Mouse (Mus musculus) midbrain, embryonic 16.5 days (tissue): ENCODE results near the gene B4galnt2. TPM values are rescaled to one million over a fixed set of nuclear protein-coding genes. Genes with fewer than 3 reads are reported as not detected.

ENCODE experiments used
- ATAC-seq: fragments of 200-750 bp; cut with Nextera tagmentation; 2 replicates; pipeline ENCODE4 v1.8.0; 2017; ENCODE audit warnings: moderate TSS enrichment
- H3K27ac ChIP-seq: fragments of 300-500 bp; sonication (generic); 2 replicates; pipeline ENCODE4 v1.5.1; 2014; ENCODE audit warnings: mild to moderate bottlenecking, low read length, mixed read lengths
- H3K27me3 ChIP-seq: fragments of 300-500 bp; sonication (generic); 2 replicates; pipeline ENCODE4 v1.6.1; 2014; ENCODE audit warnings: low read depth, low read length, mixed read lengths; ENCODE audit not compliant: control insufficient read depth, insufficient read depth
- H3K36me3 ChIP-seq: fragments of 300-500 bp; sonication (generic); 2 replicates; pipeline ENCODE4 v1.6.1; 2014; ENCODE audit warnings: mild to moderate bottlenecking, low read length, moderate library complexity, mixed read lengths; ENCODE audit not compliant: control insufficient read depth, insufficient read depth
- H3K4me1 ChIP-seq: fragments of 300-500 bp; sonication (generic); 2 replicates; pipeline ENCODE4 v1.6.1; 2014; ENCODE audit warnings: mild to moderate bottlenecking, low read length, mixed read lengths; ENCODE audit not compliant: control insufficient read depth, insufficient read depth
- H3K4me2 ChIP-seq: fragments of 300-500 bp; sonication (generic); 2 replicates; pipeline ENCODE4 v1.6.1; 2014; ENCODE audit warnings: mild to moderate bottlenecking, low read length, mixed read lengths
- H3K4me3 ChIP-seq: fragments of 300-500 bp; sonication (generic); 2 replicates; pipeline ENCODE4 v1.5.1; 2014; ENCODE audit warnings: low read depth, mild to moderate bottlenecking, low read length, moderate library complexity, mixed read lengths
- H3K9ac ChIP-seq: fragments of 300-500 bp; sonication (generic); 2 replicates; pipeline ENCODE4 v1.6.1; 2014; ENCODE audit warnings: low read depth, low read length, mixed read lengths
- H3K9me3 ChIP-seq: fragments of 300-500 bp; sonication (generic); replicated peaks from 2 replicates; pipeline ENCODE4 v1.6.1; 2014; ENCODE audit warnings: mild to moderate bottlenecking, low read length, mixed read lengths; ENCODE audit not compliant: control insufficient read depth, poor library complexity, severe bottlenecking
- WGBS: fragments of 180-500 bp; shearing (Covaris S2); extraction: QIAGEN DNeasy Blood & Tissue Kit; methylation state at CpG from one replicate; pipeline ENCODE4 v1.1.7; 2014; 5-methylcytosine and 5-hydroxymethylcytosine counted together
- polyA plus RNA-seq: library from polyadenylated mRNA; unstranded; fragments of >200 nt; fragmentation: Nextera tagmentation; extraction: Ambion mirVana; gene quantifications from 2 replicates; pipeline ENCODE4 v1.2.1, GENCODE M21; 2015

Gene B4galnt2
- polyA plus RNA-seq, 1 experiment from 2014 or later, result not detected

GRCm38 (mm10) chr11:95850898-95851297 is 63.8 kb downstream of the B4galnt2 start:
- Histone ChIP-seq H3K27me3 (no peaks in the 10 kb centered on the region; the same call in 1 of the 2 replicates), H3K4me3 (no peak overlapping the region), H3K27ac (no peak overlapping the region), H3K9me3 (no peaks in the 10 kb centered on the region), H3K4me1 (no peaks in the 10 kb centered on the region), H3K9ac (no peak overlapping the region), H3K4me2 (no peak overlapping the region), H3K36me3 (no peaks in the 10 kb centered on the region)
- 71% methylated on average over 2 of the region's 2 CpGs for WGBS
- no peak for ATAC-seq

- Histone ChIP-seq H3K4me2 (no peak overlapping the region), H3K27me3 (no peaks in the 10 kb centered on the region), H3K9me3 (no peaks in the 10 kb centered on the region), H3K27ac (no peak overlapping the region), H3K9ac (no peak overlapping the region), H3K36me3 (no peaks in the 10 kb centered on the region), H3K4me1 (no peaks in the 10 kb centered on the region), H3K4me3 (no peak overlapping the region)
- no peak for ATAC-seq
- 70% methylated on average over 4 of the region's 4 CpGs for WGBS
These were observed 69.8 kb downstream of the B4galnt2 start for GRCm38 (mm10) chr11:95844935-95845334.

DNA sequence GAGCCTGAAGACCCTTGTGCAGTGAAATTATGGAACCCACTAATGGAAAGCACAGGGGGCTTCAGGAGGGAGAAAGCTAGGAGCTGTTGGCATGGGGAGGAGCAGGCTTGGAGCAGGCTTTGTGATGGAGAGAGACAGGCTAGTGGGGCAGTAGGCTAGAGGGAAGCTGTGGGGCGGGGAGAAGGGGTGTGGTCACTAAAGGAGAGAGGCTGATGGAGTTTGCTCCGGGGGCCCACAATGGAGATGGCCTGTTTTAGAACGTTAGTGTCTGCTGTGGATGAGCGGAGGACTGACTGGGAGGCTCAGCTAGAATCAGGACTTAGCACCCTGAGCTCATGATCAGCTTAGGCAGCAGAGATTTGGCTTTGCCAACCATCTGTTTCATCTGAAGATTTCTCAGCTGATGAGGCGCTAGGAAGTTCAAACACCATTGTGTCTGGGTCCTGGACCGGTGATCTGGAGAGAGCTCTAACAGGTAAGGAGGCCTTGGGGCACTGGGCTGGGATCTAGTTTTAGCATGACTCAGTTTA is 71.2 kb downstream of the B4galnt2 start:
- Histone ChIP-seq H3K4me3 (no peak overlapping the region), H3K27ac (no peak overlapping the region), H3K9ac (no peak overlapping the region), H3K36me3 (no peaks in the 10 kb centered on the region), H3K27me3 (no peaks in the 10 kb centered on the region), H3K4me1 (no peaks in the 10 kb centered on the region), H3K4me2 (no peak overlapping the region), H3K9me3 (no peaks in the 10 kb centered on the region)
- 62% methylated on average over 6 of the region's 6 CpGs for WGBS
- no peak for ATAC-seq

DNA sequence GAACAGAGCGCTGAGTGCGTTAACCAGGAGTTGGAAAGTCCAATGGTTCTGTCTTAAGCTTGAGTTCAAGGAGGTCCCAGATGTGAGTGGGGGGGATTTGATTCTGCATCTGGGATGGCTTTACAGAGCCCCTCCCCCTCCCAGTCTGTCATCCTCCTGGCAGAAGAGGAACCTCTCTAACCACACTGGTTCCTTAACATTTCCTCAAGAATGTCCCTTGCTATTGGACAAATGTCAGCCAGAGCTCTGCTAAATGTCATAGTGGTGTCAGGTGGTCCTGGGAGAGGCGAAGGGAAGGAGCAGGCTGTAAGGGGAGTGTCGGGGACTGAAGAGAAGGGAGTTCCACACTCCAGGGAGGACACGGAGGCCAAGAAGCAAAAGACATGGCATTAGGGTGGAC is 71.7 kb downstream of the B4galnt2 start:
- Histone ChIP-seq H3K4me3 (no peak overlapping the region), H3K36me3 (no peaks in the 10 kb centered on the region), H3K27ac (no peak overlapping the region), H3K27me3 (no peaks in the 10 kb centered on the region), H3K4me1 (no peaks in the 10 kb centered on the region), H3K9me3 (no peaks in the 10 kb centered on the region), H3K4me2 (no peak overlapping the region), H3K9ac (no peak overlapping the region)
- 78% methylated on average over 5 of the region's 5 CpGs for WGBS
- ATAC-seq, result no peak

DNA sequence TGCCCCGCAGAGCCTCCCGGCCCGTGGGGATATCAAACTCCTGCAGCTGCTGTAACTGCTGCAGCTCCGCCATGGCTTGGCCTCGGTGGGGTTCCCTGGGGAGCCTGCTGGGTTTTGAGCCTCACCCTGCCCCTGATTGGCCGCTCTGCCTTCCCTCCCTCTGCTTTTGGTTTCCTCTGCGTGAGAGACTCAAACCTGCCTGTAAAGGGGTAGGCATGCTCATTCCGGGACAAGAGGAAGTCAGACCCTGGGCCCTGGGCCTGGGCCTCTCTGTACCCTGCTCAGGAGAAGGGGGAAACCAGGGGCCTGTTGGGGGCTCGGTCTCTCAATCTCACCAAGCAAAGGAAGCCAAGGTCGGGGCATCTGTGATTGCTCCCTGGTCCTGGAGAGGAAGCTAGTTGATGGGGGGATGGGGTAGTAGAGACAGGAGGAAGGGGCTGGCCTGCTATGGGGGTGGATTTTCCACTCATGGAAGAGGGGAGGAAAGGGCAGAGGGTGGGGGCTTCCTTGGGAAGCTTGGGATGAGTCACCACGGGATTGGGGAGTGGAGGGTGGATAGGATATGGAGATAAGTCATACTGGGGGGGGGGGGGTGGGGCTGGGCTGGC is 72.5 kb downstream of the B4galnt2 start, which contains the start of gene Abi3:
Abi3 (minus strand) TSS at position 403 of the 608 bp plus-strand sequence.
- 10% methylated on average over 11 of the region's 11 CpGs for WGBS
- Histone ChIP-seq H3K27ac (no peak within 1 kb of the TSS), H3K9me3 (no peaks in the 10 kb centered on the region), H3K27me3 (no peaks in the 10 kb centered on the region), H3K4me1 (no peaks in the 10 kb centered on the region), H3K4me2 (no peak within 1 kb of the TSS), H3K4me3 (no peak within 1 kb of the TSS), H3K36me3 (no peaks in the 10 kb centered on the region), H3K9ac (no peak within 1 kb of the TSS)
- ATAC-seq, result no peak

GRCm38 (mm10) chr11:95841498-95841830 is 73.2 kb downstream of the B4galnt2 start:
- ATAC-seq, result no peak
- H3K4me2 ChIP-seq, result no peak overlapping the region
- no peaks in the 10 kb centered on the region for H3K27me3 ChIP-seq
- WGBS, result 63% methylated on average over 10 of the region's 10 CpGs
- no peak overlapping the region for H3K4me3 ChIP-seq
- no peaks in the 10 kb centered on the region for H3K36me3 ChIP-seq
- no peak overlapping the region for H3K27ac ChIP-seq
- H3K9me3 ChIP-seq, result no peaks in the 10 kb centered on the region
- H3K4me1 ChIP-seq, result no peaks in the 10 kb centered on the region
- no peak overlapping the region for H3K9ac ChIP-seq

GRCm38 (mm10) chr11:95840694-95841497 is 73.8 kb downstream of the B4galnt2 start:
- Histone ChIP-seq H3K4me3 (no peak overlapping the region), H3K36me3 (no peaks in the 10 kb centered on the region), H3K4me1 (no peaks in the 10 kb centered on the region), H3K9me3 (no peaks in the 10 kb centered on the region), H3K27ac (no peak overlapping the region), H3K4me2 (no peak overlapping the region), H3K9ac (no peak overlapping the region), H3K27me3 (no peaks in the 10 kb centered on the region)
- 79% methylated on average over 5 of the region's 5 CpGs for WGBS
- no peak for ATAC-seq

- Histone ChIP-seq H3K4me2 (no peak overlapping the region), H3K9ac (no peak overlapping the region), H3K27me3 (peaks cover 15% of the 10 kb centered on the region), H3K36me3 (no peaks in the 10 kb centered on the region), H3K4me1 (peaks cover 2% of the 10 kb centered on the region), H3K9me3 (no peaks in the 10 kb centered on the region), H3K4me3 (no peak overlapping the region), H3K27ac (no peak overlapping the region)
- WGBS, result 70% methylated on average over 8 of the region's 8 CpGs
- ATAC-seq, result no peak
These were observed 75.5 kb downstream of the B4galnt2 start for GRCm38 (mm10) chr11:95838999-95839868.
